Mouse (Mus musculus): ENCODE measurements at regions not wholly inside any gene's neighbourhood (a gene's known extent, or its start where the extent isn't known, plus 50 kb on each side); places are given as distances from the start of the nearest gene placed in this dataset.

DNA sequence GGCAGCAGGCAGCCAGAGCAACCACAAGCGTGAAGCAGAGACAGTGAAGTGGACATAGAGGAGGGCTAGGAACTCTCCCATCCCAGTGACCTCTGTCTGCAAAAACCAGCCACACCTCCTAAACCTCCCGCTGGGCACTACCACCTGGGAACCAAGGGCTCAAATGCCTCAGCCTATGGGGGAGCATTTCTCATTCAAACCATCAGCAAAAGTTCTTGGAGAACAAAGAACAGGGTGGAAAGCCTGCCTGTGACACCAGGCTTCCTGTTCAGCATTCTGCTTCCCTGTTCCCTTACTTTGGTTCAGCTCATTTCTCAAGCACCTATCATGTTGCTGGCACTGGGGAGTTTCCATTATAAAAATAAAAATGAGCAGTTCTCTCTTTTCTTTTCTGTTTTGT lies 74.4 kb upstream of the Rnaseh2b start:
- DNase-seq (ENCODE audit: low spot score) = no peak

DNA sequence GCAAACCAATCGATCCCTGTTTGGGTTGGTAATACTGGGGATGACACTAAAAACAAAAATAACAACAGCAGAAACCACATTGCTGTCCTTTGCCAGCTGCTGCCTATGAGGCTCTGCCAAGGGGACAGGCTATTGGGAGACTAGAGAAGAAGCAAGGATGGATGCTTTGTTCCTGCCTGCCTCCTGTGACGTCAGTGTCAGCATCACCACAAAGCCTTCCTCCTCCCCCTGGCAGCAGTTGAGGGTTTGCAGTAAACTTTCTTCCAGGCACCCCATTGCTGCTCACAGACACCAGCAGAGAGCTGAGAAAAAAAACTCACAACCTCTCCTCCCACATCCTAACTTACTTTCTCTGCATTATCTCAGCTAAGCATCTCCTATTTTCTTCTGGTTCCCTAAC lies 73.7 kb upstream of the Rnaseh2b start:
- DNase-seq (ENCODE audit: low spot score) = no peak
- 54% methylated on average over 2 of the region's 2 CpGs for WGBS
- Histone ChIP-seq H3K27ac (replicated peaks) (no peak overlapping the region), H3K27me3 (replicated peaks; ENCODE audit: low read depth, poor library complexity, severe bottlenecking) (no peaks in the 10 kb centered on the region), H3K4me3 (no peak overlapping the region), H3K9me3 (no peaks in the 10 kb centered on the region), H3K36me3 (replicated peaks) (no peaks in the 10 kb centered on the region), H3K4me1 (no peaks in the 10 kb centered on the region)

More for the DNA sequence above, 74.4 kb upstream of the Rnaseh2b start:
- Histone ChIP-seq H3K27me3 (replicated peaks; ENCODE audit: low read depth, poor library complexity, severe bottlenecking) (no peaks in the 10 kb centered on the region), H3K4me1 (no peaks in the 10 kb centered on the region), H3K27ac (replicated peaks) (no peak overlapping the region), H3K36me3 (replicated peaks) (no peaks in the 10 kb centered on the region), H3K9me3 (no peaks in the 10 kb centered on the region), H3K4me3 (no peak overlapping the region)
- WGBS = 61% methylated on average over 2 of the region's 2 CpGs

DNA sequence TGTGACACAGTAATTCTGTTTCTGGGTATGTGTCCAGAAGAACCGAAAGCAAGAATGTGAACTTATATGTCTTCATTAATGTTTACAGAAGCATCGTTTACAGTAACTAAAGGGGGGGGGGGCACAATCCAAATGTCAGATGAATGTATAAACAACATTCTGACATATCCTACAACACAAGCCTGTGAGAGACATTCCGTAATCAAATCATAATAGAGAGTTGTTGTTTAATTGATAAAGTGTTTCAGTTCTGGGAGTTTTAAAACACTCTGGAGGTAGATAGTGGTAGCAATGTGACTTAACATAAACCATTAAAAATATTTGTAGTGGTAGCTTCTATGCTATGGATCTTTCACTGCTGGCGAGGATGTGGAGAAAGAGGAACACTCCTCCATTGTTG lies 71.6 kb upstream of the Rnaseh2b start:
- H3K9me3 ChIP-seq = no peaks in the 10 kb centered on the region
- no peak for DNase-seq (ENCODE audit: low spot score)
- H3K27ac ChIP-seq (replicated peaks) = no peak overlapping the region
- H3K36me3 ChIP-seq (replicated peaks) = no peaks in the 10 kb centered on the region
- no peak overlapping the region for H3K4me3 ChIP-seq
- H3K27me3 ChIP-seq (replicated peaks; ENCODE audit: low read depth, poor library complexity, severe bottlenecking) = no peaks in the 10 kb centered on the region
- 88% methylated on average over 4 of the region's 4 CpGs for WGBS
- no peaks in the 10 kb centered on the region for H3K4me1 ChIP-seq
